Mouse (Mus musculus) lung, embryonic 16.5 days (tissue): ENCODE data around the gene Chd9. TPM values are rescaled to one million over a fixed set of nuclear protein-coding genes. Genes with fewer than 3 reads are reported as not detected.

Experiments
- ATAC-seq: fragments of 200-750 bp; cut with Nextera tagmentation; 2 replicates; pipeline ENCODE4 v1.8.0; 2017; ENCODE audit warnings: low read depth, mild to moderate bottlenecking, moderate library complexity
- H3K27ac ChIP-seq: fragments of 300-500 bp; sonication (generic); 2 replicates; pipeline ENCODE4 v1.5.1; 2014; ENCODE audit warnings: mild to moderate bottlenecking, control low read depth, low read length
- H3K27me3 ChIP-seq: fragments of 300-500 bp; sonication (generic); 2 replicates; pipeline ENCODE4 v1.6.1; 2014; ENCODE audit warnings: low read depth, low read length, mixed read lengths; ENCODE audit not compliant: control insufficient read depth, insufficient read depth
- H3K36me3 ChIP-seq: fragments of 300-500 bp; sonication (generic); 2 replicates; pipeline ENCODE4 v1.6.1; 2014; ENCODE audit warnings: low read length; ENCODE audit not compliant: control insufficient read depth, insufficient read depth
- H3K4me1 ChIP-seq: fragments of 300-500 bp; sonication (generic); replicated peaks from 2 replicates; pipeline ENCODE4 v1.6.1; 2014; ENCODE audit warnings: low read length, mixed read lengths; ENCODE audit not compliant: control insufficient read depth, insufficient read depth
- H3K4me2 ChIP-seq: fragments of 300-500 bp; sonication (generic); 2 replicates; pipeline ENCODE4 v1.6.1; 2014; ENCODE audit warnings: low read depth, low read length, control low read depth
- H3K4me3 ChIP-seq: fragments of 300-500 bp; sonication (generic); 2 replicates; pipeline ENCODE4 v1.5.1; 2014; ENCODE audit warnings: mild to moderate bottlenecking, low read length, control low read depth
- H3K9ac ChIP-seq: fragments of 300-500 bp; sonication (generic); 2 replicates; pipeline ENCODE4 v1.6.1; 2014; ENCODE audit warnings: low read length, control low read depth
- H3K9me3 ChIP-seq: fragments of 300-500 bp; sonication (generic); 2 replicates; pipeline ENCODE4 v1.6.1; 2016; ENCODE audit warnings: low read length; ENCODE audit not compliant: control insufficient read depth
- WGBS: fragments of 180-500 bp; shearing (Covaris S2); extraction: QIAGEN DNeasy Blood & Tissue Kit; methylation state at CpG from one replicate; pipeline ENCODE4 v1.1.7; 2014; 5-methylcytosine and 5-hydroxymethylcytosine counted together
- polyA plus RNA-seq: library from polyadenylated mRNA; unstranded; fragments of >200 nt; fragmentation: Nextera tagmentation; extraction: Ambion mirVana; gene quantifications from 2 replicates; pipeline ENCODE4 v1.2.1, GENCODE M21; 2015

The Chd9 gene
- polyA plus RNA-seq, 1 experiment from 2014 or later = 95.9 TPM

GRCm38 (mm10) chr8:91038637-91039036, 210.5 kb downstream of the Chd9 start:
- 77% methylated on average over 1 of the region's 1 CpGs for WGBS
- Histone ChIP-seq H3K9me3 (no peaks in the 10 kb centered on the region), H3K9ac (no peak overlapping the region), H3K4me1 (no peaks in the 10 kb centered on the region), H3K27me3 (no peaks in the 10 kb centered on the region), H3K4me2 (no peak overlapping the region), H3K36me3 (peaks cover 46% of the 10 kb centered on the region), H3K27ac (no peak overlapping the region), H3K4me3 (no peak overlapping the region)
- ATAC-seq = no peak

GRCm38 (mm10) chr8:91046370-91046769, 218.2 kb downstream of the Chd9 start:
- Histone ChIP-seq H3K9ac (no peak overlapping the region), H3K4me1 (peaks cover 7% of the 10 kb centered on the region), H3K4me3 (no peak overlapping the region), H3K27ac (peak overlapping the region; percentile 26; the same call in 1 of the 2 replicates), H3K9me3 (no peaks in the 10 kb centered on the region), H3K36me3 (peaks cover 30% of the 10 kb centered on the region), H3K4me2 (no peak overlapping the region), H3K27me3 (no peaks in the 10 kb centered on the region)
- ATAC-seq = peak; percentile 88
- WGBS = 56% methylated on average over 4 of the region's 4 CpGs

DNA sequence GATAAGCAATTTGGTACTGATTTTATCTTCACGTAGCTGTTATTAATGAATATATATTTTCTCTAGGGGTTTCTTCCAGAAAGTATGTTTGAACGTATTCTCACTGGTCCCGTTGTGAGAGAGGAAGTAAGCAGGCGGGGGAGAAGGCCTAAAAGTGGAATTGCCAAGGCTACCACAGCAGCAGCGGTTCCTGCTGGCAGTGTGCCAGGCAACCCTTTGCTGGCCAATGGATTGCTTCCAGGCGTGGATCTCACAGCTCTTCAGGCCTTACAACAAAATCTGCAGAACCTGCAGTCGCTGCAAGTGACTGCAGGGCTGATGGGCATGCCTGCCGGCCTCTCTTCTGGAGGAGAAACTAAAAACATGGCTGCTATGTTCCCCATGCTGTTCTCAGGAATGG, 222.9 kb downstream of the Chd9 start:
- Histone ChIP-seq H3K9me3 (no peaks in the 10 kb centered on the region), H3K27me3 (no peaks in the 10 kb centered on the region), H3K4me3 (no peak overlapping the region), H3K9ac (no peak overlapping the region), H3K36me3 (peaks cover 16% of the 10 kb centered on the region), H3K27ac (peak overlapping the region; percentile 53; the same call in 1 of the 2 replicates), H3K4me1 (peaks cover 8% of the 10 kb centered on the region), H3K4me2 (no peak overlapping the region)
- peak; percentile 84 for ATAC-seq
- WGBS = 12% methylated on average over 8 of the region's 8 CpGs

DNA sequence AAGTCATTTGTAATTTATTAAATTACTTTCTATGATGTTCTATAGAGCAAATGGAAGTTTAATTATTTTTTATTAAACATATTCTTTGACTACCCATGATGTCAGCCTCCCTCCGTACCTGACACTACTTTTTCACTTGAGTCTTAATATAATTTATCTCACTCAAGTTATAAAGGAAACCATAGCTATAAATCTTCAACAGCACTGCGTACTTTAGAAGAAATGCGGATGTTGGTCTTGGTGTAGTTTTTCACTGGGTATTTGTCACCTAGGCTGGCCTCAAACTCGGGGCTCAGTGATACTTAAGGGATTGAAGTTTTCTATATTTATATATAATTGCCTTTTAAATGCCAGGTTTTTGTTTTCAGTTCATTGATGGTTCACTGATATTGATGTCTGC, 226.3 kb downstream of the Chd9 start:
- H3K4me3 ChIP-seq = no peak overlapping the region

GRCm38 (mm10) chr8:91056848-91057247, 228.7 kb downstream of the Chd9 start:
- WGBS = 18% methylated on average over 3 of the region's 3 CpGs
- peaks cover 5% of the 10 kb centered on the region for H3K36me3 ChIP-seq
- no peaks in the 10 kb centered on the region for H3K9me3 ChIP-seq
- ATAC-seq = peak; percentile 51; the same call in 1 of the 2 replicates
- H3K9ac ChIP-seq = no peak overlapping the region
- H3K4me1 ChIP-seq = peaks cover 7% of the 10 kb centered on the region
- no peaks in the 10 kb centered on the region for H3K27me3 ChIP-seq
- H3K4me2 ChIP-seq = no peak overlapping the region
- no peak overlapping the region for H3K4me3 ChIP-seq
- no peak overlapping the region for H3K27ac ChIP-seq

More for the DNA sequence above, 226.3 kb downstream of the Chd9 start:
- no peak overlapping the region for H3K4me2 ChIP-seq
- no peak for ATAC-seq
- no peaks in the 10 kb centered on the region for H3K9me3 ChIP-seq
- H3K27ac ChIP-seq = no peak overlapping the region
- peaks cover 8% of the 10 kb centered on the region for H3K36me3 ChIP-seq
- no peak overlapping the region for H3K9ac ChIP-seq
- WGBS = 83% methylated on average over 4 of the region's 4 CpGs
- peaks cover 7% of the 10 kb centered on the region for H3K4me1 ChIP-seq
- no peaks in the 10 kb centered on the region for H3K27me3 ChIP-seq

DNA sequence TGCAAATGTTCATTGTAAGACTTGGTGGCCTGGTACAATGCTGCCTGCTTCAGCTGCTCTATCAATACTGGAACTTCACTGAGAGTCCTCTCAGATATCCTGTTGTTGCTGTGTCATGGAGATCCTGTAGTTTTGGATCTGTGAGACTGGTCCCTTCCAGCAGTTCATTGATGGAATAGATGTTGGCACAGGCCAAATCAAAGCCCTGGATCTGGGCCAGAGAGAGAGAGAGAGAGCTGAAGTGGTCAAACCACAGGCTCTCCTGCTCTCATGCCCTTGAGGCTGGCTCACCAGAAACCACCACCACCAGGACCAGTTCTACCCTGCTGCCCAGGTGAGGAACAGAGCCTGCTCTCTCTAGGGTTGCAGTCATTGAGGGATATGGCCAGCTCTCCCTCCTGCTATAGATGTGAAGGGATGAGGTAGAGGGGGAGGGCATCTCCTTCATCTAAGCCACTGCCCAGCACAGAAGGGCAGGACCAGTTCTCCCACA, 231.0 kb downstream of the Chd9 start:
- Histone ChIP-seq H3K36me3 (no peaks in the 10 kb centered on the region), H3K27ac (no peak overlapping the region), H3K4me2 (no peak overlapping the region), H3K4me3 (no peak overlapping the region), H3K9me3 (no peaks in the 10 kb centered on the region), H3K9ac (no peak overlapping the region), H3K4me1 (peaks cover 7% of the 10 kb centered on the region), H3K27me3 (no peaks in the 10 kb centered on the region)
- ATAC-seq = 0 out of 2 replicates have a peak, but pooled peaks have one; percentile 37

GRCm38 (mm10) chr8:91059884-91060510, 231.8 kb downstream of the Chd9 start:
- no peak overlapping the region for H3K4me3 ChIP-seq
- peaks cover 7% of the 10 kb centered on the region for H3K4me1 ChIP-seq

GRCm38 (mm10) chr8:91060555-91061471, 232.7 kb downstream of the Chd9 start:
- H3K27ac ChIP-seq = no peak overlapping the region
- H3K4me3 ChIP-seq = no peak overlapping the region
- no peaks in the 10 kb centered on the region for H3K36me3 ChIP-seq
- 69% methylated on average over 19 of the region's 19 CpGs for WGBS
- no peaks in the 10 kb centered on the region for H3K27me3 ChIP-seq
- 0 out of 2 replicates have a peak, but pooled peaks have one; percentile 18 for ATAC-seq
- H3K9ac ChIP-seq = no peak overlapping the region
- H3K4me1 ChIP-seq = peaks cover 7% of the 10 kb centered on the region
- H3K9me3 ChIP-seq = no peaks in the 10 kb centered on the region
- 0 out of 2 replicates have a peak overlapping the region, but pooled peaks have one; percentile 14 for H3K4me2 ChIP-seq

More at GRCm38 (mm10) chr8:91059884-91060510, 231.8 kb downstream of the Chd9 start:
- Histone ChIP-seq H3K36me3 (no peaks in the 10 kb centered on the region), H3K9me3 (no peaks in the 10 kb centered on the region), H3K4me2 (no peak overlapping the region), H3K27me3 (no peaks in the 10 kb centered on the region), H3K9ac (no peak overlapping the region), H3K27ac (no peak overlapping the region)
- 66% methylated on average over 7 of the region's 7 CpGs for WGBS
- peak; percentile 15; the same call in 1 of the 2 replicates for ATAC-seq

GRCm38 (mm10) chr8:91065179-91065578, 237.0 kb downstream of the Chd9 start:
- Histone ChIP-seq H3K4me2 (no peak overlapping the region), H3K4me1 (peaks cover 9% of the 10 kb centered on the region; the same call in 1 of the 2 replicates), H3K9ac (no peak overlapping the region), H3K27me3 (no peaks in the 10 kb centered on the region), H3K9me3 (no peaks in the 10 kb centered on the region), H3K27ac (no peak overlapping the region), H3K4me3 (no peak overlapping the region), H3K36me3 (no peaks in the 10 kb centered on the region)
- 50% methylated on average over 4 of the region's 4 CpGs for WGBS
- ATAC-seq = no peak
